Mouse (Mus musculus) MEL (cell line): ENCODE measurements at regions not wholly inside any gene's neighbourhood (a gene's known extent, or its start where the extent isn't known, plus 50 kb on each side); places are given as distances from the start of the nearest gene placed in this dataset.

Source experiments
- CTCF ChIP-seq, 3 experiments: IDR thresholded peaks in 2 of 3; conservative IDR thresholded peaks in 1 of 3; 2 replicates each; pipeline ENCODE4 v1.5.1; 2011 to 2012; ENCODE audit warnings: low read length in 3 of 3, low read depth in 2 of 3, mild to moderate bottlenecking in 2 of 3, improper control_type of control experiment in 1 of 3, inconsistent platforms in 1 of 3, mixed read lengths in 1 of 3, moderate library complexity in 1 of 3; ENCODE audit not compliant: control insufficient read depth in 1 of 3, insufficient read depth in 1 of 3, poor library complexity in 1 of 3, severe bottlenecking in 1 of 3
- POLR2A ChIP-seq, 2 experiments: IDR thresholded peaks; 2 replicates each; pipeline ENCODE4 v1.6.1; 2011 to 2012; ENCODE audit warnings: low read length in 2 of 2, mild to moderate bottlenecking in 2 of 2, control low read depth in 1 of 2, improper control_type of control experiment in 1 of 2, low read depth in 1 of 2, moderate library complexity in 1 of 2; ENCODE audit not compliant: control insufficient read depth in 1 of 2, insufficient read depth in 1 of 2, poor library complexity in 1 of 2
- SMC3 ChIP-seq: IDR thresholded peaks from 2 replicates; pipeline ENCODE4 v1.6.1; 2011; ENCODE audit warnings: low read depth, low read length, improper control_type of control experiment
- TCF12 ChIP-seq: IDR thresholded peaks from 2 replicates; pipeline ENCODE4 v1.6.1; 2014; ENCODE audit warnings: low read depth, mild to moderate bottlenecking, inconsistent platforms, low read length, improper control_type of control experiment, moderate library complexity

DNA sequence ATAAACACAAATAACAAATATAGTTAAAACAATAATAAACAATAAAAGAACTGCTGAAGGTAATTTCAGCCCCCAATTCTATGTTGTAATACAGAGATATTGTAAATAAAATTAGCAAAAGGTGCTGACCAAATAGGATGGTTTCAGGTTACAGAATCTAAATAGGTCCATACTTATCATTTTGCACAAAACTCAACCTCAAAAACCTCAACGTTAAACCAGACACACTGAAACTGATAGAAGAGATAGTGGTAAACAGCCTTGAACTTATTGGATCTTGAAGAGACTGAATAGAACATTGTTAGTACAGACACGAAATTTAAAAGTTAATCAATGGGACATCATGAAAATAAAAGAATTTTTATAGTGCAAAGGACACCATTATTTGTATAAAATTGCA is 6649.1 kb upstream of the Gm7489 start:
- TF ChIP-seq CTCF (IDR thresholded peaks at IDR 0.05 in 2 of 3, conservative IDR thresholded peaks at IDR 0.05 in 1 of 3; ENCODE audit: control insufficient read depth in 1 of 3, insufficient read depth in 1 of 3, low read depth in 2 of 3, low read length in 3 of 3, poor library complexity in 1 of 3, severe bottlenecking in 1 of 3) (no peak), TCF12 (peak; percentile 59; the same call in 1 of the 2 replicates), SMC3 (no peak), POLR2A (IDR thresholded peaks at IDR 0.05; ENCODE audit: control insufficient read depth in 1 of 2, insufficient read depth in 1 of 2, low read depth in 1 of 2, low read length in 2 of 2, poor library complexity in 1 of 2) (no peak)
